Mouse (Mus musculus): ENCODE measurements around the gene Zdhhc18.

The Zdhhc18 gene

DNA sequence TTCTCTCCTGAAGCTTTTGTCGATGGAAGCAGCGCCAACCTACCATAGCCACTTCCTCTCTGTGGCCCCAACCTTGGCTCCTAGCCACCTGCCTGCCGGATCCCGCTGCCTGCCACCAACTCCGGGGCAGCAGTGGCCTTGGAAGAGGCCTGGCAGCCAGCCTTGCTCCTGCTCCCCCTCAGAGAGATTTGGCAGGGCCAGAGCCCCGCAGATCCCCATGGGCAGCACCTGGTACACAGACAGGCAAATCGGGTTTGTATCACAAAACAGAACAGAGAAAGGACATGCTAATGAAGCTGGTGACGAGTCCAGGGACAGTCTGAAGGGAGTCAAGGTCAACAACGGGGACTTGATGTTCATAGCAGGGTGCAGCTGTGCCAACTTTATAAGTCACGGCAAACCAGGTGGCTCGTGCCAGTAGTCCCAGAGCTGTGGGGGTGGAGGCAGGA lies 86.8 kb downstream of the Zdhhc18 start:
- in situ Hi-C loops (cut with MboI, MseI) = loop anchor here (10.0 kb wide), 1 partner anchor 872 kb away; no protein-coding TSS in a partner anchor

DNA sequence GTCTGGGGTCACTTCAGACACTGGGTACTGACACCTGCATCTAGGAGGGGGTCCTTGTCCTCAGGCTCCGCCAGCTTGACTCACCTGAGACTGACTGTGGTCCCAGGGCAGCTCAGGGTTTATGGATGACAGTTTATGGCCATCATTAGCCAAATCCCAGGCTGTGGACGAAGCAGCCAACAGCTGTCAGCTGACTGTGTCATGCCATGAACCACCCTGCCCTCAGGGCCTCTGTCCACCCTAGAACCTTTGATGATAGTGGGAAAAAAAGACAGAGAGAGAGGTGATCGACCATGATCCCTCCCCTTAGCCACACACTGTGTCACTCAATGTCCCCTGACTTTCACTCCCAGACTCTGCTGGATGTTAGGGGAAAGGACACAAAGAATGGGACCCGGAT lies 88.3 kb downstream of the Zdhhc18 start:
- in situ Hi-C loops (cut with MboI, MseI) = loop anchor here (10.0 kb wide), 1 partner anchor 873 kb away; no protein-coding TSS in a partner anchor

DNA sequence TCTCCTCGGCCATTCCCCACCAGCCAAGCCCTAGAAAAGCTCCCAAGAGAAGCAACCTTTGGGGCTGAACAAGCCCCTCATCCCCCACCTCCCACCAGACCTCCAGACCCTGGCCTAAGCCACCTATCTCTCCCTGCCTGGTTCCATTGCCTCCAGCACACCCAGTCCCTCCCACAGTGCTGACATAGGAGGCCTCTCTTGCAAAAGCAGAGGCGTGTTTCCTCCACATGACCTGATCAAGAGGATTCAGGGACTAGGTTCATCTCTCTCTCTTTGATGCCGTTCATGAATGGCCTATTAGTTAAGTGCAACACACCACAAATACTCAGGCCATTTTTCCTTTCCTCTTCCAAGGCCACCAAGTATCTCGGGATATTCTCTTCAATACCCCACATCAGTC lies 90.1 kb downstream of the Zdhhc18 start:
- in situ Hi-C loops (cut with MboI, MseI) = loop anchor here (10.0 kb wide), 1 partner anchor 875 kb away; no protein-coding TSS in a partner anchor

DNA sequence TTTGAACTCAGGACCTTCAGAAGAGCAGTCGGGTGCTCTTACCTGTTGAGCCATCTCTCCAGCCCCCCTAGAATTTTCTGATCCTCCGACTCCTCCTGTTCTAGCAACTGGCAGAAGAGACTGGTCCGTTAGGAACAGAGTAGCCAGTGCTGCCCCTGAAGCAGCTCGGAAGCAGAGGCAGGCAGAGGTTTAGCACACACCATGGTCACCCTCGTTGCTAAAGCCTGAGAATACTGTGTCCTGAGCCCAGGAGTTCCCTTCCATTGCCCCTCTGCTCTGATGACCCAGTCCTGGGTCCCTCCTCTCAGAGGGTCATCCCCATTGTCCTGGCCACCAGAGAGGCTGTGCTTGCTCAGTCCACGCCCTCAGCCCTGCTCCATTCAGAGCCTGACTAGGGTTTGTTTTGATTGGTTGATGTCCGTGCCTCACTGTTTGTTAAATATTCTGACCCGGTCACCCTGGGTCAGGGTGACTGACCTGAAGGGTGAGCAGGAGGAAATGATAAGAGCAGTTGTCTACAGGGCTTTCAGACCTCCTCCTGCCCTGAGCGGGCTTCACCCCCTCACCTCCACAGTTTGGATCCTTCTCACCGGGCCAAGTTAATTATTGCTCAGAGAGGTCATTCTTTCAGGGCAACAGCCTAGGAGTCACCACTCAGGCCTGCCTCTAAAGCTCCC lies 92.8 kb downstream of the Zdhhc18 start:
- in situ Hi-C loops (cut with MboI, MseI) = no loop called here

Data from regulatory T cell (primary cell).